Mouse (Mus musculus) G1E (cell line): ENCODE measurements around the gene Pitpna. TPM values are rescaled to one million over a fixed set of nuclear protein-coding genes. Genes with fewer than 3 reads are reported as not detected.

Experiments used
- ATAC-seq: 2 replicates; pipeline ENCODE4 v1.8.0; 2016; ENCODE audit warnings: mild to moderate bottlenecking; ENCODE audit not compliant: insufficient number of reproducible peaks, poor library complexity, low FRiP score, severe bottlenecking; ENCODE audit errors: extremely low read depth
- DNase-seq: peaks from one replicate; pipeline ENCODE4 v3.0.0; 2012; ENCODE audit warnings: low spot score
- H3K27me3 ChIP-seq: 2 replicates; pipeline ENCODE4 v1.6.1; 2012; ENCODE audit warnings: mild to moderate bottlenecking, low read length, inconsistent platforms; ENCODE audit not compliant: insufficient read depth
- H3K36me3 ChIP-seq: replicated peaks from 2 replicates; pipeline ENCODE3; 2012; ENCODE audit warnings: mild to moderate bottlenecking, inconsistent platforms
- H3K4me1 ChIP-seq: 2 replicates; pipeline ENCODE4 v1.6.1; 2012; ENCODE audit warnings: low read depth, low read length, inconsistent platforms, mixed read lengths; ENCODE audit not compliant: insufficient read depth
- H3K4me3 ChIP-seq: 2 replicates; pipeline ENCODE4 v1.5.1; 2012; ENCODE audit warnings: low read depth, mild to moderate bottlenecking, inconsistent platforms, low read length, moderate library complexity, mixed read lengths
- H3K9me3 ChIP-seq: replicated peaks from 2 replicates; pipeline ENCODE4 v1.6.1; 2012; ENCODE audit warnings: inconsistent platforms
- CTCF ChIP-seq: IDR thresholded peaks from 2 replicates; pipeline ENCODE4 v1.5.1; 2012; ENCODE audit warnings: low read depth, low read length, inconsistent platforms, mixed read lengths
- GATA1 ChIP-seq: IDR thresholded peaks from 2 replicates; pipeline ENCODE4 v1.6.1; 2012; ENCODE audit warnings: borderline replicate concordance, low read length, inconsistent platforms, mixed read lengths
- GATA2 ChIP-seq: IDR thresholded peaks from 2 replicates; pipeline ENCODE4 v1.6.1; 2012; ENCODE audit warnings: low read depth, low read length, inconsistent platforms, borderline replicate concordance
- POLR2AphosphoS5 ChIP-seq: IDR thresholded peaks from 2 replicates; pipeline ENCODE4 v1.6.1; 2012; ENCODE audit warnings: low read depth, low read length, inconsistent platforms; ENCODE audit not compliant: insufficient replicate concordance
- TAL1 ChIP-seq: conservative IDR thresholded peaks from 2 replicates; pipeline ENCODE4 v1.6.1; 2012; ENCODE audit warnings: low read depth, low read length, inconsistent platforms, mixed read lengths
- polyA plus RNA-seq: library from polyadenylated mRNA; stranded (reverse); fragments of >175 nt; gene quantifications from 2 replicates; pipeline ENCODE4 v1.2.3, GENCODE M21; 2012
- total RNA-seq, 2 experiments: library from RNA; stranded (forward) in 1 of 2; stranded (reverse) in 1 of 2; fragments of 200-1000 nt in 1 of 2; fragments of >200 nt in 1 of 2; fragmentation: Nextera tagmentation in 1 of 2; gene quantifications; 2 replicates each; pipeline ENCODE4 v1.2.3; 2014 to 2017

The Pitpna gene
- total and polyA plus RNA-seq, 3 experiments = 24.5 to 97.5 (median 43.2) TPM

- ATAC-seq = no peak
- TF ChIP-seq CTCF (no peak), GATA1 (no peak), GATA2 (no peak), TAL1 (no peak), POLR2AphosphoS5 (no peak)
Measured at GRCm38 (mm10) chr11:75557142-75557541, 30.8 kb upstream of the Pitpna start.

DNA sequence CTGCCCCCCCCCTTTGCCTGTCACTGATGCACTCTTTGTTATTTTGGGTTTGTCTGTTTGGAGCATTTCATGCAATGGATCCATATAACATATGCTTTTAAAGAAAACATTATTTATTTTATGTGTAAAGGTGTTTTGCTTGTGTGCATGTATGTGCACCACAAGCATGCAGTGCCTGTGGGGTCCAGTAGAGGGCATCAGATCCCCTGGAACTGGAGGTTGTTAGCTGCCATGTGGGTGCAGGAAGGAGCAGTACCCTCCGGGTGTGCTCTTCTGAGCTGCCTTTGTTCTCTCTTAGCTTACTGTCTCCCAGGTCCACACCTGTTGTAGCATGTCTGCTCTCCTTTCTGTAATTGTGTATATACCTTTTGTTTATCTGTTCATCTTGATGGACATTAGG, 29.8 kb upstream of the Pitpna start:
- no peaks in the 10 kb centered on the region for H3K4me1 ChIP-seq
- DNase-seq (no peak), ATAC-seq (no peak)
- peaks cover 4% of the 10 kb centered on the region; the same call in 1 of the 2 replicates for H3K9me3 ChIP-seq
- peaks cover 50% of the 10 kb centered on the region for H3K36me3 ChIP-seq
- no peak for TF ChIP-seq TAL1
- TF ChIP-seq CTCF = peak; percentile 28; the same call in 1 of the 2 replicates
- no peak for TF ChIP-seq GATA2
- no peak for TF ChIP-seq GATA1
- TF ChIP-seq POLR2AphosphoS5 = no peak
- no peak overlapping the region for H3K4me3 ChIP-seq
- no peaks in the 10 kb centered on the region for H3K27me3 ChIP-seq

More at GRCm38 (mm10) chr11:75557142-75557541, 30.8 kb upstream of the Pitpna start:
- H3K9me3 ChIP-seq = peaks cover 4% of the 10 kb centered on the region; the same call in 1 of the 2 replicates
- H3K4me3 ChIP-seq = no peak overlapping the region
- DNase-seq = no peak
- no peaks in the 10 kb centered on the region; the same call in 1 of the 2 replicates for H3K27me3 ChIP-seq
- H3K36me3 ChIP-seq = peaks cover 46% of the 10 kb centered on the region
- no peaks in the 10 kb centered on the region for H3K4me1 ChIP-seq

- no peak overlapping the region for H3K4me3 ChIP-seq
- H3K9me3 ChIP-seq = peaks cover 4% of the 10 kb centered on the region; the same call in 1 of the 2 replicates
- H3K27me3 ChIP-seq = no peaks in the 10 kb centered on the region
- no peaks in the 10 kb centered on the region; the same call in 1 of the 2 replicates for H3K4me1 ChIP-seq
- no peak for ATAC-seq
- peaks cover 57% of the 10 kb centered on the region for H3K36me3 ChIP-seq
- DNase-seq = no peak
- no peak for TF ChIP-seq CTCF
- TF ChIP-seq GATA1 = no peak
- TF ChIP-seq TAL1 = no peak
- TF ChIP-seq GATA2 = no peak
- no peak for TF ChIP-seq POLR2AphosphoS5
Measured at GRCm38 (mm10) chr11:75559870-75560504, 27.9 kb upstream of the Pitpna start.

DNA sequence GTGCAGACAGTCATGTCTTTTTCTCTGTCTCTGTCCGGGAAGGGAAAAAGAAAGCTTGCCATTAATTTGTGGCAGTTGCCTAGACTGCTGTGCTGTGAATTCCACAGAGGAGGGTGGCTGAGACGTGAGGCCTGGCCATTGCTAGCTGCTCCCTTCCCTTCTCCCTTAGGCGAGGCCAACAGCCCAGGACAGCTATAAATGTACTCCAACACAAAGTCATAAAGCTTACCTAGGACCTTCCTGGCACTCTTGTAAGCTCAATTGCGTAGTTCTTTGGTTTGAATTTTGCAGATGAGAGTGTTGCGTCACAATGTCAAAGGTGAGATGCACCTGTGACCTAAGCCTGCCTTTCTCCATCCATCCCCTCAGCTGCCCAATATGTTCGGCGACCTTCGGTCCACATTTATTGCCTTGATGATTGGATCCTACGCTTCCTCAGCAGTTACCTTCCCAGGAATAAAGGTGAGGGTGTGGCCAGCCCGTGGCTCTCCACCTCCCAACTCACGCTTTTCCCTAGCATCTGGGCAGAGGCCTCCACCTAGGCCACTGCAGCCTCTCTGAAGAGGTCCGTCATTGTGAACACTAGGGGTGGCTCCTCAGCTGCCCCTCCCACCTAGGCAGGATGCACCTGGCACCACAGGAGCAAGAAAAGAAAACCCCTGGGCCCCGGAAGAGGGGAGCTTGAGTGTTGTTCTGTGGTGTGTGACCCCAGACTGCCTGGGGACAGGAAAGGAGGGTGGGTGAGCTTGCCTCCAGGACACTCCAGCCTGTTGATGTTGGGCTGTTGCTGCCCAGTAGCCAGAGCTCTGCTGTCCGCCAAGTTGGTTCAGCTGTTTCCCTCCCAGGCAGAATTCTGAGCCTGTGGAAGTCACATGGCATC, 27.1 kb upstream of the Pitpna start:
- no peaks in the 10 kb centered on the region for H3K27me3 ChIP-seq
- TF ChIP-seq CTCF = no peak
- H3K4me1 ChIP-seq = peaks cover 1% of the 10 kb centered on the region
- DNase-seq (no peak), ATAC-seq (no peak)
- peaks cover 4% of the 10 kb centered on the region; the same call in 1 of the 2 replicates for H3K9me3 ChIP-seq
- H3K36me3 ChIP-seq = peaks cover 63% of the 10 kb centered on the region
- H3K4me3 ChIP-seq = no peak overlapping the region

DNA sequence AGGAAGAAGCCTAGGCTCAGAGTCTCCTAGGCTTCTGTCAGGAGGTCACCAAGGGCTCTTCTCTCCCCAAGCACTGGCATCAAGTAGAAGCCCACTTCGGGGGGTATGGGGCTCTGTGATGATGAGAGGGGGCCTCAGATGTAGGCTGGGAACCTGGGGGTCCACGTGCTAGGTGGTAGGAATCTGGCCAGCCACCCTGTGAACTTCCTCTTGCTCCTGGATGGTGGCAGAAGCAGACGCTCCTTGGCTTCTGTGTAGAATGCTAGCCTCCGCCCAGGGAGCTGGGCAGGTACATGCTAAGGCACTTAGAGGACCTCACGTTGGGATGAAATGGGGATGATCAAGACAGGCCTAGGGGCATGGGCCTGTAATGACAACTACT, 26.5 kb upstream of the Pitpna start:
- Histone ChIP-seq H3K36me3 (peaks cover 69% of the 10 kb centered on the region), H3K27me3 (no peaks in the 10 kb centered on the region), H3K4me1 (peaks cover 8% of the 10 kb centered on the region), H3K9me3 (peaks cover 4% of the 10 kb centered on the region; the same call in 1 of the 2 replicates), H3K4me3 (no peak overlapping the region)
- TF ChIP-seq CTCF (no peak), TAL1 (no peak), GATA1 (no peak), GATA2 (no peak), POLR2AphosphoS5 (no peak)
- DNase-seq (no peak), ATAC-seq (no peak)

GRCm38 (mm10) chr11:75562840-75563239, 25.1 kb upstream of the Pitpna start:
- peaks cover 21% of the 10 kb centered on the region for H3K4me1 ChIP-seq
- peaks cover 73% of the 10 kb centered on the region for H3K36me3 ChIP-seq
- no peaks in the 10 kb centered on the region for H3K27me3 ChIP-seq
- no peak for DNase-seq
- H3K9me3 ChIP-seq = peaks cover 2% of the 10 kb centered on the region; the same call in 1 of the 2 replicates
- H3K4me3 ChIP-seq = no peak overlapping the region
- no peak for TF ChIP-seq CTCF
- no peak for TF ChIP-seq POLR2AphosphoS5
- TF ChIP-seq GATA1 = no peak
- TF ChIP-seq TAL1 = no peak
- TF ChIP-seq GATA2 = no peak
- ATAC-seq = no peak
